Mouse (Mus musculus): ENCODE measurements around the gene Slit3.

Gene Slit3

GRCm38 (mm10) chr11:35454191-35454725 lies 333.2 kb downstream of the Slit3 start:
- no peak for DNase-seq (ENCODE audit: low read depth, low spot score)

GRCm38 (mm10) chr11:35454781-35455180 lies 333.8 kb downstream of the Slit3 start:
- DNase-seq (ENCODE audit: low read depth, low spot score): no peak

DNA sequence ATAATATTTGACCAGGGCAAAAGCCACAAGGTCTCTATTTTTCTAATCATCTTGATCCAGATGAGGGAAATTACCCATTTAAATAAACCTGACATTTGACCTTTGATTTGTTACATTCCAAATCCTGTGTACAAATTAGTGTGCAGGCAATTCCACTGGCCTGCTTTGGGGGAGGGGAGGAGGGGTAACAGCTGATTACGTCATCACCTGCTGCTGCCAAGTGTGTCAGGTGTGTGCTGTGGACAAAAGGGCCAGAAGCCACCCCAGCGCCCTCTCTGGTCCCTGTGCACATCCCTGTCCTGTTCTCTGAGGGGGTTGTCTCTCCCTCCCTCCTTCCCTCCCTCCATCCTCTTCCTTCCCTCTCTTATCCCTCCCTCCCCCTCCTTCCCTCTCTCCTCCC lies 337.0 kb downstream of the Slit3 start:
- DNase-seq (ENCODE audit: low read depth, low spot score): no peak

DNA sequence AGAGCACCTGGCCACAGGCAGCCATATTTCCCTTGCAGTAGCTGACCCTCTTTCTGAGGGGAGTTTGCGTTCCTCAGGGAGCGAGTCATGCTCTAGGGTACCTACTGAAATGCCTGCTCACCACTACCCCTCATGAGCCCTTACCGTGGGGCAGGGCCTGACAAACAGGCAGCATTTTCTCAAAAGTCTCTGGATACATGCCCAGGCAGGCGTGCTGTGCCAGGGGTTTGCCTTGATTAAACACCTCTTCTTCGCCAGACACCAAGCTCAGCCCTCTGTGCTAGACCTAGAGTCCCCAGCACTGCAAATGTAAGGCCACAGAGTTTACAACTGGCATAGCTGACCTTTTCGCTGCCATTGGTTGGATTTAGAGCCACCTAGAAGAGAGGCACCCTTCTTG lies 345.7 kb downstream of the Slit3 start:
- DNase-seq (ENCODE audit: low read depth, low spot score): no peak

GRCm38 (mm10) chr11:35468847-35469246 lies 347.8 kb downstream of the Slit3 start:
- no peak for DNase-seq (ENCODE audit: low read depth, low spot score)

- DNase-seq (ENCODE audit: low read depth, low spot score): peak; percentile 63
Measured at GRCm38 (mm10) chr11:35469940-35470339, 348.9 kb downstream of the Slit3 start.

DNA sequence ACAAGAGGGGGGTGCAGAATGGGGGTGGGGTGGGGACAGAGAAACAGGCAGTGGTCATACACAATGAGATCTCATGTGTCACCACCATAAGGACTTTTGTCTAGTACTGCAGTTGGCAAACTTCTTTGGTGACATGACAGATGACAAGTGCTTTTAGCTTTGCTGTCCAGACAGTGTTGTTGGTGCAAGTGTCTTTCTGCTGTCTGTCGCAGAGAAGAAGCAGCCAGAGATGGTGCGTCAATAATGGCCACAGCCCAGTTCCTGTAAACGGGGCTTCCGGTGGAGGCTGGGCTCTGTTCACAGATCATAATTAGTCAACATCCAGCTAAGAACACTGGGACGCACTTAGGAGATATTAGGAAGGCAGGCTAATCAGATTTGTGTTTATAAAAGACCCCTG lies 349.8 kb downstream of the Slit3 start:
- DNase-seq (ENCODE audit: low read depth, low spot score): no peak

GRCm38 (mm10) chr11:35472842-35473616 lies 352.0 kb downstream of the Slit3 start:
- no peak for DNase-seq (ENCODE audit: low read depth, low spot score)

- no peak for DNase-seq (ENCODE audit: low read depth, low spot score)
Measured at GRCm38 (mm10) chr11:35473617-35473996, 352.6 kb downstream of the Slit3 start.

GRCm38 (mm10) chr11:35480146-35480545 lies 359.1 kb downstream of the Slit3 start:
- no peak for DNase-seq (ENCODE audit: low read depth, low spot score)

GRCm38 (mm10) chr11:35481611-35482363 lies 360.8 kb downstream of the Slit3 start:
- no peak for DNase-seq (ENCODE audit: low read depth, low spot score)

GRCm38 (mm10) chr11:35487966-35488365 lies 366.9 kb downstream of the Slit3 start:
- no peak for DNase-seq (ENCODE audit: low read depth, low spot score)

GRCm38 (mm10) chr11:35491701-35492100 lies 370.7 kb downstream of the Slit3 start:
- DNase-seq (ENCODE audit: low read depth, low spot score): no peak

- DNase-seq (ENCODE audit: low read depth, low spot score): no peak
Measured at GRCm38 (mm10) chr11:35496874-35497273, 375.9 kb downstream of the Slit3 start.

DNA sequence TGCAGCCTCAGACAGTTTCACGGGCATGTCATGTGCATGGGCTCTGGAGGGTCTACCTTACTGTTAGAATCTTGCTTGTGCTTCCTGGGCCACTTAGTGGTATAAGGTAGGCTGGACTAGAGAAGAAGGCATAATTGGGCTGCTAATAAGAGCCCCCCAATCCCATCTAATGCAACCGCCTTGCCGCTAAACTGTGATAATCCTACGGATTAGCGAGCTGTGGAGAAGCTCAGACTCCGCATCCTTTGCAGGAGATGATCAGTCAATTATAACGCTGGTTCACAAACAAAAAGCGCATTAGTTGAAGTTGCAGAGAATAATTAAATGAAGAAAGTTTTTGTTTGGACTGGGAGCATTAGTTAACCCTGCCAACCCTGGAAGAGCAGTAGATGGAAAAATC lies 376.9 kb downstream of the Slit3 start:
- no peak for DNase-seq (ENCODE audit: low read depth, low spot score)

DNA sequence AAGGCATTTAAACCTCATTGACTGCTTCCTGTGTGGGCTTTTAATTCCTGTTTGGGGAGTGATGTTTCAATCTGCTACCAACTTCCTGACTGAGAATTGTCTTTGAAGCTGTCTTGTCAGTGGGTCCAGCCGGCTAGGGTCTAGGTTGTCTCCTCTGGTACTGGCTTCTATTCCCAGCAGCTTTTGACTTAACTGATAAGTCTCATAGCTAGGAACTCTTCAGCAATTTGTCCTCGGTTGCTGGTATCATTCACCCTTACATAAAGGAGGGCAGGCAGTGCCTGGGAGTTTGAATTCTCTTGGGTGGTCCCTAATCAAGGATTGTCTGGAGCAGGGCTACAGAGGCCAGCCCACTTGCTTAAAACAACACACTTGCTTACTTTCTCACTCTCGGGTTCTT lies 381.1 kb downstream of the Slit3 start:
- no peak for DNase-seq (ENCODE audit: low read depth, low spot score)

DNA sequence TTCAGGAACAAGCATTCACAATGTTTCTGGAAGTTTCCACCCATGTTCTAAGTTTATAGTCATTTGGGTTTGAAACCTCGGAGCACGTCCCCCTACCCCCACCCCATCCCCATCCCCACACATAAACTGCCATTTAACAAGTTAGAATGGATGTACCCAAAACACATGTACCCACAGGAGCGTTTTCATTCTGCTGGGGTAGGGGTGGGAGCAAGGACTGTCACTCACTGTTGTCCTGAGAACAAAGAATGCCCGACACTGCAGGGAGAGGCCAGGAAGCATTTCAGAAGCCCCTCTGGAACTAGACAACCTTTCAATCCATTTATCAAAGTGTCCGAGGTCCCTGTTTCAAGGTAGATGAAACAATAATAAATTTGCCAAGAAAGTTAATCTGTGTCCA lies 383.0 kb downstream of the Slit3 start:
- no peak for DNase-seq (ENCODE audit: low read depth, low spot score)

DNA sequence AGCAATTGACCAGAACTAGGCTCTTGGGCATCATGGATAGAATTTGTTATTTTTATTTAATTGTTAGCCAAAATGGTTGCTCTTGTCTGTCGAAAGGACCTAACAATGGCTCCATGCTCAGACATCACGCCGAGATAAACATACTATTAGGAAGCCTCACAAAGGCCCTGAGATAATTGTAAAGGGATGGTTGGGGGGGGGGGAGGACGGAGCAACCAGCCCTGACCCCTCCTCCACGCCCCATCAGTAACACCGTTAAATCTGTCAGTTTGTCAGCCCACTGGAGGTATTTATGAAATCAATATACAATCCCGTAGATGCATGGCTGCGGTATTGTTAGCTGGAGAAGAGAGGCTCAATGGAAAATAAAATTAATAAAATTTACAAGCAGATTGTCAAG lies 383.9 kb downstream of the Slit3 start:
- no peak for DNase-seq (ENCODE audit: low read depth, low spot score)

- DNase-seq (ENCODE audit: low read depth, low spot score): no peak
Measured at GRCm38 (mm10) chr11:35505316-35505715, 384.3 kb downstream of the Slit3 start.

- DNase-seq (ENCODE audit: low read depth, low spot score): no peak
Measured at GRCm38 (mm10) chr11:35505817-35506216, 384.8 kb downstream of the Slit3 start.

GRCm38 (mm10) chr11:35507781-35508390 lies 386.9 kb downstream of the Slit3 start:
- peak; percentile 50 for DNase-seq (ENCODE audit: low read depth, low spot score)

DNA sequence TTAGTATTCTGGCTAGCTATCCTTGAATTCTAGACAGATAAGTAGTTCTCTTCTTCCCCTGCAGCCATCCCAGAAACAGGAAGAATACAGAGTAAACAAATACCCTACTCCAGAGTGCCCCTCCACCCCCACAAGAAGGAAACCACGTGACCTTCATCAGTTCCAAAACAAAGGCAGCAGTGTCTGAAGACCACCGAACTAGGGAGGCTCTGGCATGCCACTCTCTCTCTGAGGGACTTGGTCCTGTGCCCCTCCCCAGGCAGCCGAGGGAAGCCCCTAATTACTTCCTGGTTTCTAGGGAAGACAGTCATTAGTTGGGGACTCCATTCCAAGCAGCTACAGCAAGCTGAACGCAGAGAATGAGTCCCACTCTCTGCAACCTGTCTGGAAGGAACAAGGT lies 391.7 kb downstream of the Slit3 start:
- no peak for DNase-seq (ENCODE audit: low read depth, low spot score)

All from forelimb bud, embryonic 11.5 days (tissue).